Mouse (Mus musculus) regulatory T cell (primary cell): ENCODE data around the gene Atxn10.

Source experiments
- in situ Hi-C: fragments of 300-600 bp; cut with MboI, MseI; formaldehyde crosslinking; loops from one replicate; pipeline ENCODE4 v1.15.1; 2025; ENCODE audit warnings: high pct_unique_total_duplicates

The Atxn10 gene

DNA sequence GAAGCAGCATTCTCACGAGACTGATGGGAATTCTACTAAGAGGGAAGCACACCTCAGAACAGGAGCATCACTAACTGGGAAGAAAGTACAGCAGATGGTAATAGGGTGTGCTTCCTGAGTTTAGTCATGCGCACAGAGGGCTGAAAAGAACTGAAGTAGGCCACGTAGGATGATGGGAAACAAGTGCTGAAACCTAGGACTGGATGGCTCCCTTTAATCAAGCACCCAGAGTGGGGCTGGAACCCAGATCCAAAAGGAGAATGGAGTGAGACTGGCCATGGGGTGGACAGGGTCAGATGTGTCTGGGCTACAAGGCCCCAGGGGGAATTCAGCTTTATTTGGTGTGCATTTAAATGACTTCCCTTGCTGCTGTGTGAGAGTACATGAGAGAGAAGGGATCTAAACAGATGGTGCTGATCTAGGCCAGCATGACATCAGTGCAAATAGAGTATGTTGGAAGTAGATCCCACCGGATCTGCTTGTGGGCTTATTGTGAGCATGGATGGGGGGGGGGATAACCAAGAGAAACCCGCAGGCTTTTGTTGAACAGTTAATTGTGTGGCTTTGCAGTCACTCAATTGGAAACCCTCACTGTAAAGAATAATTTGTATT is 130.5 kb downstream of the Atxn10 start:
- in situ Hi-C loops = no loop called here

DNA sequence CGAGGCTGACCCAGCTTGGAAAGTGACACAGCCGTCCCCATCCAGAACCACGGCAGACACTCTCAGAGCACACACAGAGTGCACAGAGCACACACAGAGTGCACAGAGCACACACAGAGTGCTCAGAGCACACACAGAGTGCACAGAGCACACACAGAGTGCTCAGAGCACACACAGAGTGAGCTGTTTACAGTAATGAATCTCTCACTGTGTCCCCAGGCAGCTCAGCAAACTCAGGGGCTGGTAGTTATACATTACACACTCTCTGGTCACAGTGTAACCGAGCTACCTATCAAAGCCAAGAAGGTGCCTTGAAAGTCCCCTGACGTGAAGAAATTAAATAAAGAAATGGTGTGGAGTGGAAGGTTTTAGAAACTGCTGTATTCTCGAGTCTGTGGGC is 133.4 kb downstream of the Atxn10 start:
- in situ Hi-C loops = no loop called here

DNA sequence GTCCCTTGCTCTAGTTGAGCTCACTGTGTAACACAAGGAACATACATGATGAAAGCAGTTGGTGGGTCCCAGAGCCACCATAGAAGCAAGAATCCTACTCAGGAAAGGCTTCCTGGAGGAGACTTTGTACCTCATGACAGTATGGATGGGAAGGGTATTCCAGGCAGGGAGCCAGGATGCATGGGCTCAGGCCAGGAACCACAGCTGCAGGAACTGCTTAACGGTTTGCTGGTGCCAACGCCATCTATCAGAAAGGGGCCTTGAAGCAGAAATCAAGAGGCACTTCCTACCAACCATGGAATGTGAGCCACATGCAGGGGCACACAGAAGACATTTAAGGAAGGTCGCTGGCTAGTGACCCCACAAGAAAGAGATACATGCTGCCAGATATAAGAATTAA is 138.7 kb downstream of the Atxn10 start:
- in situ Hi-C loops = no loop called here

GRCm38 (mm10) chr15:85477584-85477983 is 141.5 kb downstream of the Atxn10 start:
- in situ Hi-C loops = no loop called here

- in situ Hi-C loops = no loop called here
These were observed 143.3 kb downstream of the Atxn10 start for GRCm38 (mm10) chr15:85479365-85479764.

DNA sequence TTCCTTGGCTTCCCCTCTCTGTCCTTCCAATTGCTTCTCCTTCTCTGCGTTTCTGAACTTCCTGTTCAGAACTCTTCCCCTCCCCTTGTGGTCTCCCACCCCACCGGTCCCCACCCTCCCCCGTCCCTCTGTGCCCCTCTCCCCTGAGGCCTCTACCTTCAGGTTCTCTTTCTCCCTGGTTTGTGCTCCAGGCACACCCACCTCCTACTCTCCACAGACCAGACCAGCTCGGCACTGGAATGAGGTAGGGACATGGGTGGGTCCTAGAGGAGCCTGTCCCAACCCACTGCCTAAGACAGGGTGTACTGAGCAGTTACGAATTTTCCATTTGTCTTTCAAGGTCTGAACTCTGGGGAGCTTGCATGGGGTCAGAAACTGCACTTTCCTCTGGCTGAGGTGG is 143.9 kb downstream of the Atxn10 start:
- in situ Hi-C loops = no loop called here

DNA sequence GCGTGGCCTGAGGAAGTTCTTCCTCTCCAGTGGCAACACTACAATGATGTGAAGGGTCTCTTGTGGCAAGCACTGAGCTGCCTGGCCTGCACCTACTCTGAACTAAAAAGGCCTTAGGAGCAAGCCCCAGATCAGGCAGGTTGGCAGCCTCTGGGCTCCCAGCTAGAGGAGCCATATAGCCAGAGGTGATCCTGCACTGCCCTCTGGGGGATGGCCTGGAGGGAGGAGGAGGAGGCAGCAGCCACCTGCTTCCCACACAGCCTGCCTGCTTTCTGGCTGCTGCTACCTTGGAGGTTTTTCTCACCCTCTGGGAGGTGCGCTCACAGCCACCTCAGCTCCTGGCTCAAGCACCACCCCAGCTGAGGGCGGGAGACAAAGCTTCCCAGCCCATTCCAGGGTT is 144.6 kb downstream of the Atxn10 start:
- in situ Hi-C loops = no loop called here

DNA sequence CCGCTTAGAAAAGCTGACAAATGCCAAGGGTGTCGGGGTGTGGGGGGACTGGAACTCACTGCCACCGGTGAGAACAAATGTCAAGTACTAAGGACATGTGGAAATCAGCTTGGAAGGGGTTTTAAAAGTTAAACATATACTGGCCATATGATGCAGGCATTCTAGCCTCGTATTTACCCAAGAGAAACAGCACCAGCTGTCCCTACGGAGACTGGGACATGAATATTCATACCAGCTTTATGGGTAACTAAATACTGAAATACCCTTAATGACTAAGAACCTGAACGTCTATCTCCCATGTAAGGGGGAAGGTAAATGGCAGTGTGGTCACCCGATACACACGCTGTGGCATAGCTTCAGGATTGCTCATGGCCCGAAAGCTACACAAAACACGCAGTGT is 152.9 kb downstream of the Atxn10 start:
- in situ Hi-C loops = no loop called here

DNA sequence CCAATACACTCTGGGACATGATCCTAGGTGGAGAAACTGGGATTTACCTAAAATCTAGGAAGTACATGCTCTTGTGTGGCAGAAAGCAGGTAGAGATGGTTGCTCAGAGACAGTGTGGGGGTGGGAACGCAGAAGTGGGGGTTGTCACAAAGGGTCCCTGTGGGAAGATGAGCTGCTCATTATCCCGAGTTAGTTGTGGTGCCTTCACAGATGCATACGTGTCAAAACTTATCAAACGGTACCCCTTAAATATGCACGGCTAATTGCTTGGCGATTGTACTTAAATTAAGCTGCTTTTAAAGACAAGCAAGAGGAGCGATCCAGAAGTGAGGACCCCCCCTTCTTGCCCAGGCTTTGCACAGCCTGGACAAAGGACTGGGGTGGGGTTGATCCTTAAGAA is 153.7 kb downstream of the Atxn10 start:
- in situ Hi-C loops = loop anchor here (5.0 to 10.0 kb wide), 3 partner anchors 63 to 1265 kb away; no protein-coding TSS in a partner anchor

- in situ Hi-C loops = loop anchor here (5.0 to 10.0 kb wide), 3 partner anchors 58 to 1269 kb away; no protein-coding TSS in a partner anchor
These were observed 158.1 kb downstream of the Atxn10 start for GRCm38 (mm10) chr15:85494163-85494621.

- in situ Hi-C loops = loop anchor here (5.0 to 10.0 kb wide), 3 partner anchors 90 to 1273 kb away; no protein-coding TSS in a partner anchor
These were observed 161.5 kb downstream of the Atxn10 start for GRCm38 (mm10) chr15:85497548-85497947.

DNA sequence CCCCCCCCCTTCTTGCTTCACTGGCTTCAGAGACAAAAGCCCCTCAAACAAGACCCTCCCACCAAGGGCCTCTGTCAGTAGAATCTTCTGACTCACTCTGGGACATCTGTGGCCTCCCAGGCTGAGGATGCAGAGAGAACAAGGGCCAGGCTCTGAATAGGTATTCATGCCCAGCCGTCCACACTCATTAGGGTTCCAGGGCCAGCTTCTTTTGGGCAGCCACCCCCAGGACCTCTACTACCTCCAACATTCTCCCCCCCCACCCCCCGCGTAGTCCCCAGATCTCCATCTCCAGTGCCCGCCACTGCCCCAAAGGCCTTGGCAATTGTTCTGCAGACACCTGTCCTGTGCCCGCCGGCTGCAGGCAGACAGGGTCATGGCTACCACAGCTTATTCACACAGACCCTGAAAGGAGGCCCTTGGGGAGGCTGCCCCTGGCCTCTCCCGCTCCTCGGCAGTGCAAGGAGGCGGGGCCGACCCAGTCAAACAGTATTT is 162.0 kb downstream of the Atxn10 start:
- in situ Hi-C loops = loop anchor here (5.0 to 10.0 kb wide), 3 partner anchors 89 to 1273 kb away; no protein-coding TSS in a partner anchor

- in situ Hi-C loops = no loop called here
These were observed 164.2 kb downstream of the Atxn10 start for GRCm38 (mm10) chr15:85500267-85500666.

DNA sequence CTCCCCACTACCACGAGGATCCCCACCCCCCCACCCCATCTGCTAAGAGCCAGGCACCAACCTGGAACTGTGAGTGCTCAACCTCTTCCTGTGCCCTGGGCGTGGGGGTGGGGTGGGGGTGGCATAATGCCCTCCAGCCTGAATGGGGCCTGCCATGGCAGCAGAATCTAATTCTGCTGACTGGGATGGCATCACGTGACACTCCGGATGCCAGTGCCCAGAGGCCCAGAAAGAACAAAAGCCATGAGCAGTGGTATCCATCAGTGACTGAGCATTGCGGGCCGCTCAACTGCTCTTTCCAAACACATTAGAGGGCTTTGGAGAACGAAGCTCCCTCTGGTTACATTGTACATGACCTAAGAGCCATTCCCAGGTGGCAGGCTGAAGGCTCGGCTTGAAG is 167.1 kb downstream of the Atxn10 start, which contains the start of gene 7530416G11Rik:
7530416G11Rik (minus strand) TSS at position 101 of the 400 bp plus-strand sequence.
- in situ Hi-C loops = no loop called here

GRCm38 (mm10) chr15:85505118-85505925 is 169.3 kb downstream of the Atxn10 start:
- in situ Hi-C loops = no loop called here

DNA sequence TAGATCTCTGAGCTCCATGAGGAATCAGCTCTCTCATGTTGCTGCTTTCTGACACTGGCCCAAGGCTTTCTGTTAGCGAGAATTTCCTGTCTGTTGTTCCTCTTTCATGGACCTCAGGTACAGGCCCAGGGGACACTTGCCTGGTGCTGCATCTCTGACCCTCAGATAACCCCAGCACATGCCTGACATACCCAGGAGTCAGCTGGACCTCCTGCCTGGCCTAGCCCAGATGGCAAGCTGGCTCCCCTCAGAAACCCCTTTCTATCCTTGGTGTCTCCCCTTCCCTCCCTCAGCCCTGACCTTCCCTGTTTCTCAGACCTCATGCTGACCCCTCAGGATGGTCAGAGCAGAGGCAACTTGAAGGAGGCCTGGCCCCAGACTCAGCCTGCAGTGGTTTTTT is 170.6 kb downstream of the Atxn10 start:
- in situ Hi-C loops = no loop called here

- in situ Hi-C loops = no loop called here
These were observed 171.4 kb downstream of the Atxn10 start for GRCm38 (mm10) chr15:85507370-85508014.
